Mouse (Mus musculus) stomach, embryonic 15.5 days (tissue): Measurements from ENCODE around the gene Nkx6-2. TPM values are rescaled to one million over a fixed set of nuclear protein-coding genes. Genes with fewer than 3 reads are reported as not detected.

Source experiments
- ATAC-seq: fragments of 200-750 bp; cut with Nextera tagmentation; 2 replicates; pipeline ENCODE4 v1.8.0; 2017; ENCODE audit warnings: low read depth, moderate number of reproducible peaks, moderate TSS enrichment; ENCODE audit not compliant: insufficient read depth, low FRiP score
- H3K27ac ChIP-seq: fragments of 300-500 bp; sonication (generic); 2 replicates; pipeline ENCODE4 v1.5.1; 2015; ENCODE audit warnings: mild to moderate bottlenecking, inconsistent platforms
- H3K27me3 ChIP-seq: fragments of 300-500 bp; sonication (generic); replicated peaks from 2 replicates; pipeline ENCODE4 v1.6.1; 2015; ENCODE audit warnings: inconsistent platforms
- H3K36me3 ChIP-seq: fragments of 300-500 bp; sonication (generic); 2 replicates; pipeline ENCODE4 v1.6.1; 2015; ENCODE audit warnings: inconsistent platforms
- H3K4me1 ChIP-seq: fragments of 300-500 bp; sonication (generic); 2 replicates; pipeline ENCODE4 v1.6.1; 2015; ENCODE audit warnings: inconsistent platforms
- H3K4me2 ChIP-seq: fragments of 300-500 bp; sonication (generic); 2 replicates; pipeline ENCODE4 v1.6.1; 2015; ENCODE audit warnings: mild to moderate bottlenecking, inconsistent platforms
- H3K4me3 ChIP-seq: fragments of 300-500 bp; sonication (generic); replicated peaks from 2 replicates; pipeline ENCODE4 v1.5.1; 2015; ENCODE audit warnings: inconsistent platforms
- H3K9ac ChIP-seq: fragments of 300-500 bp; sonication (generic); 2 replicates; pipeline ENCODE4 v1.6.1; 2015; ENCODE audit warnings: inconsistent platforms
- H3K9me3 ChIP-seq: fragments of 300-500 bp; sonication (generic); 2 replicates; pipeline ENCODE4 v1.6.1; 2016; ENCODE audit warnings: inconsistent platforms
- WGBS: fragments of 180-500 bp; shearing (Covaris S2); methylation state at CpG from one replicate; pipeline ENCODE4 v1.1.7; 2015; 5-methylcytosine and 5-hydroxymethylcytosine counted together
- polyA plus RNA-seq: library from polyadenylated mRNA; unstranded; fragments of >200 nt; fragmentation: Nextera tagmentation; extraction: Ambion mirVana; gene quantifications from 2 replicates; pipeline ENCODE4 v1.2.1, GENCODE M21; 2015

Gene Nkx6-2
- polyA plus RNA-seq, 1 experiment from 2014 or later: 6.0 TPM

DNA sequence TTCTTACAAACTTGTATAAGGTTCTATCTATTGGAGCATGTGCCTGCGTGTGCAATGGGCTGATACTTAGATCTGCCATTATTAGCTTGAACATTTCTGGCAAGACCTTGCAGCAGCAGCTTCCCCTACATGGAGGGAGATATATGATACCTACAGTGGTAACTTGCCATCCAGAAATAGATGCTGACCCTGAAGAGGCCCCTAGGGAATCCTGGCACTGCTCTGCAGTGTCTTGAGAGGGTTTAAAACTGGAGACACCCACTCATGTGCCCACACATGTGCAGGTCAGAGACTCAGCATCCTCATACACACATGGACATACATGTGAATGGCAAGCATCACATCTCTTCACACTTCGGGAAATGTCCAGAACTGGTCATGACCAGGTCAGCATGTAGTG is 18.4 kb downstream of the Nkx6-2 start:
- H3K27ac ChIP-seq: no peak overlapping the region
- H3K4me1 ChIP-seq: no peaks in the 10 kb centered on the region
- peaks cover 27% of the 10 kb centered on the region for H3K36me3 ChIP-seq
- H3K4me3 ChIP-seq: no peak overlapping the region
- no peaks in the 10 kb centered on the region for H3K9me3 ChIP-seq
- no peak overlapping the region for H3K9ac ChIP-seq
- 89% methylated on average over 2 of the region's 2 CpGs for WGBS
- no peak overlapping the region for H3K4me2 ChIP-seq
- ATAC-seq: no peak
- no peaks in the 10 kb centered on the region for H3K27me3 ChIP-seq

DNA sequence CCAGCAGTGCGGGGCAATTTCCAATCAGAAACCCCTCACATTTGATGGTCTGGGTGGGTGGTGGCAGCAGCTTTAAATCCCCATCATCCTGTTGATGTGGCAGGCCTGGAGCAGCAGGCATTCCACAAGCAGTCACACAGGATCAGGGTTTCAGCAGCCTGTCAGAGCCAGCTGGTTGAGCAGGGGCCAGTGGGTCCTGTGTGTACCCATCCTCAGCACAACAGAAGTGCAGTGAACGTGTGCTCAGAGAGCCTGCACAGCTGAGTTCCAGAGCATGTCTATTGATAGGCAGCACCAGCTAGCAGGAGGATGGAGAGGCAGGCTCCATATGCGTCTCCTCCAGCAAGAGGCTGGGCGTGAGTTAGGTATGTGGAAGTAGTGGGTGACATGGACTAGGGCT is 19.2 kb downstream of the Nkx6-2 start:
- H3K4me2 ChIP-seq: no peak overlapping the region
- 67% methylated on average over 4 of the region's 4 CpGs for WGBS
- H3K9ac ChIP-seq: no peak overlapping the region
- H3K27me3 ChIP-seq: no peaks in the 10 kb centered on the region
- no peaks in the 10 kb centered on the region for H3K4me1 ChIP-seq
- ATAC-seq: no peak
- H3K27ac ChIP-seq: no peak overlapping the region
- H3K36me3 ChIP-seq: peaks cover 25% of the 10 kb centered on the region
- H3K9me3 ChIP-seq: no peaks in the 10 kb centered on the region
- no peak overlapping the region for H3K4me3 ChIP-seq

DNA sequence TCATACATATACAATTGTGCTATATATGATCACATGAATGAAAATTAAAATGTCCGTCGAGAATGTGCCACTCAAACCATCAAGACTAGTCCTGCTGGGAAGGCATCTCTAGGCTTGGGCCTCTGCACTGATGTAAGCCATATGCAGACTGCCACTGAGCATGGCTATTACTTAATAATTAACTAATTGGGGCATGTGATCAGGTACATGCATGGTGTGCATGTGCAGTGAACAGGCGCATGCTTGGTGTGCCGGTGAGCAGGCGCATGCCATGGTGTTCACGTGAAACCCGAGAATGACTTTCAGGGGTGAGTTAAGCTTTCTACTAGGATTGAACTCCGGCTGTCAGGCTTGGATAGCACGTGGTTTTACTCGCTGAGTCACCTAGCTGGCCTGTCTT is 22.9 kb downstream of the Nkx6-2 start:
- H3K36me3 ChIP-seq: peaks cover 18% of the 10 kb centered on the region; the same call in 1 of the 2 replicates
- H3K9ac ChIP-seq: no peak overlapping the region
- H3K27ac ChIP-seq: no peak overlapping the region
- H3K9me3 ChIP-seq: no peaks in the 10 kb centered on the region
- H3K4me3 ChIP-seq: no peak overlapping the region
- H3K27me3 ChIP-seq: no peaks in the 10 kb centered on the region
- H3K4me2 ChIP-seq: no peak overlapping the region
- WGBS: 88% methylated on average over 10 of the region's 10 CpGs
- ATAC-seq: no peak
- no peaks in the 10 kb centered on the region for H3K4me1 ChIP-seq

DNA sequence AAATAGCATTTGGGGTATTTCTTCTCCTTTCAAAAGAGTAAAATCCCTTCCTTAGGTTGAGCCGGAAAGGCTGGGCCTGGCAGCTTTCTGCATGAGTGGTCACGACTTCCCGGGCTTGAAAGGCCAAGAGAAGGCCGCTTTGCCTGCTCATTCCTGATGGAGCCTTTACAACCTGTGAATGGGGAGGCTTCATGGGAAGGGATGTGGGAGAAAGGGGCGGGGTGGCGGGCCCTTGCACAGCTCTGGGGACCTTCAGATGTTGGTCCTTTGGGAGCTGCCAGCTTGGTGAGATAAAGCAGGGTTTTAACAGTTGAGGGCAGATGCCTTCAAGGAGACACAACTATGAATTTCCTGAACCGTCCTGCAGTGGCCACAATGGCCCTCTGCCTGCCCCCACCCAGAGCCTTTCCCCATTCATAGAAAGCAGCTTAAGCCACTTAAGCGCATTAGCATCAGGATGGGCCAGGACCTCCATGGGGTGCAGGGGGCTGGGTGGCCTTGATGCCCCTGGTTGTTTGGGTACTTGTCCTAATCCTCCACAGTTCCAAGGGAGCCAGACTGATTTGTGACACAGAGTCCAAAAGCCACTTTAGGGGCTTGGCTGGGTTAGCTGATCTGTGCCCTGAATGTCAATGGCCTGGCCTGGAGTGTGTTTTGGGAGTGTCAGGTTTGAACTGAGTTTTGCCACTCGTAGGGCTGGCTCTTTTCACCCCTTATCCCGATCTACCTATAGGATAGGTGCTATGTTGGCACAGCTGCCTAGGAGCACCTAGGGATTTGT is 25.7 kb downstream of the Nkx6-2 start:
- Histone ChIP-seq H3K27ac (no peak overlapping the region), H3K9me3 (no peaks in the 10 kb centered on the region), H3K9ac (no peak overlapping the region), H3K36me3 (0 out of 2 replicates have a peak, but pooled peaks cover 9% of the 10 kb centered on the region), H3K27me3 (no peaks in the 10 kb centered on the region), H3K4me2 (no peak overlapping the region), H3K4me1 (no peaks in the 10 kb centered on the region), H3K4me3 (no peak overlapping the region)
- 58% methylated on average over 10 of the region's 10 CpGs for WGBS
- ATAC-seq: no peak

DNA sequence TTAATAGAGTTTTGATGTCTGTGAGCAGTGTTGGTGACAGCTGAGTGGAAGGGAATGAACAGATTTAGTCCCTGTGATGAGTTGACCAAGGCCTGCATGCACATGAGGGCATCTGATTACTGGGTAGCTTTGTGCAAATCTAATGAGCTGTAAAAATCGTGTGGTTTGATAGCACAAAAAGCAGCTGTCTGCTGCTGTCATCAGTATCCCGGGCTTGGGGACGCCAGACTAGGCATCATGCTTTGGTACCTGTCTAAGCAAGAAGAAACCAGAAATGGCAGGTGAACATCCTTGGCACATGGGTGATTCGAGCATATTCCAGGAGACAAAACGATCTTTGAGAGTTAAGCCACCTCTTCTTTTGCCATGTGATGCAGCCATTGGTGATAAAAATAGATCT is 26.3 kb downstream of the Nkx6-2 start:
- no peak for ATAC-seq
- no peak overlapping the region for H3K27ac ChIP-seq
- H3K36me3 ChIP-seq: 0 out of 2 replicates have a peak, but pooled peaks cover 9% of the 10 kb centered on the region
- H3K4me1 ChIP-seq: no peaks in the 10 kb centered on the region
- no peaks in the 10 kb centered on the region for H3K9me3 ChIP-seq
- WGBS: 72% methylated on average over 5 of the region's 5 CpGs
- H3K4me2 ChIP-seq: no peak overlapping the region
- H3K9ac ChIP-seq: no peak overlapping the region
- H3K4me3 ChIP-seq: no peak overlapping the region
- H3K27me3 ChIP-seq: no peaks in the 10 kb centered on the region

DNA sequence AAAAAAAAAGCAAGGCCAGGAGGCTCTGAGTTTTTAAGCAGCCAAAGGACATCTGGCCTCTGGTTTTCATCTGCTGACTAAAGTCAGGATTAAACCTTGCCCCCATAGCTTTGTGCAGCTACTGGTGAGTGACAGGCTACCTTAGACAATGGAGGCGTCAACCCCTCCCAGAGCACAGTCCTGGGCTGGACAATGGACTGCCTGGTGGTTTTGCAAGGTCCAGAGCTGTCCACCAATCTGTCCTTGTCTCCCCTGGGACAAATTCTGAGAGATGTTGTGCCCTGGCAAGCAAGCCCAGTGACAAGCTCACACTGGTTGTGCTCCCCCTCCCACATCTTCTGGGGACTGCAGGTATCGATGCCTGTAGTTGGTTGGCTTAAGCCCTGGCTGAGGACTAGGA is 31.1 kb downstream of the Nkx6-2 start:
- Histone ChIP-seq H3K9ac (no peak overlapping the region), H3K36me3 (no peaks in the 10 kb centered on the region), H3K27ac (no peak overlapping the region), H3K4me2 (no peak overlapping the region), H3K4me1 (no peaks in the 10 kb centered on the region), H3K4me3 (no peak overlapping the region), H3K9me3 (no peaks in the 10 kb centered on the region), H3K27me3 (no peaks in the 10 kb centered on the region)
- no peak for ATAC-seq
- WGBS: 90% methylated on average over 2 of the region's 2 CpGs

DNA sequence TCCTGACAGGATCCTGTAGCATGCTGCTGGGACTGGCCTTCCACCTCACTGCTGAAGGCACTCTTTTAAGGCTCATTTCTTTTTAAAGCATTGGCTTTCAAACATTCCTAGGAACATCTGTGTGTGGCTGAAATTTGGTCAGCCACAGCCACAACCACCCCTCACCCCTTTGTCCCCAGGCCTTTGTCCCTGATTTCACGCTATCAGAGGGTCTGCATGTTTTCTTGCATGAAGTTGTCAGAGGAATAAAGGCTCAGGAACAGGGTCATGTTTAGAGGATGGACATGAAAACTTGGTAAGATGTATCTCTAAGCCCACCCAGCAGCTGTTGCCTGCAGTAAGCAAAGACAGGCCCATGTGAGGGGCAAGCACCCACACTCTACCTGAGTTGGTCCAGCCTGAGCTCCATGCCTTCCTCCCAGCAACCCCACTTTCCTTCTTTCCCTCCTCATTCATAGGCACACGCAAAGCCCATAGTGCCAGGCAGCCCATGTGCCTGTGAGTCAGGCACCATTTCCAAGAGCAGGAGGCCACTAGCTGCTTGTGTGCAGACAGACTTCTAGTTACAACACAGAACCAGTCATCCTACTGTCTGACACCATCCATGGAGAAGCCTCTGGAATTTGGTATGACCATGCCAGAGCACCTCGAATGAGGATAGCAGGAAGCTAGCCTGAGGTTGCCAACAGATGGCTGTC is 32.4 kb downstream of the Nkx6-2 start:
- 84% methylated on average over 3 of the region's 3 CpGs for WGBS
- Histone ChIP-seq H3K36me3 (no peaks in the 10 kb centered on the region), H3K9ac (no peak overlapping the region), H3K27me3 (no peaks in the 10 kb centered on the region), H3K9me3 (no peaks in the 10 kb centered on the region), H3K4me3 (no peak overlapping the region), H3K27ac (no peak overlapping the region), H3K4me1 (no peaks in the 10 kb centered on the region), H3K4me2 (no peak overlapping the region)
- no peak for ATAC-seq

DNA sequence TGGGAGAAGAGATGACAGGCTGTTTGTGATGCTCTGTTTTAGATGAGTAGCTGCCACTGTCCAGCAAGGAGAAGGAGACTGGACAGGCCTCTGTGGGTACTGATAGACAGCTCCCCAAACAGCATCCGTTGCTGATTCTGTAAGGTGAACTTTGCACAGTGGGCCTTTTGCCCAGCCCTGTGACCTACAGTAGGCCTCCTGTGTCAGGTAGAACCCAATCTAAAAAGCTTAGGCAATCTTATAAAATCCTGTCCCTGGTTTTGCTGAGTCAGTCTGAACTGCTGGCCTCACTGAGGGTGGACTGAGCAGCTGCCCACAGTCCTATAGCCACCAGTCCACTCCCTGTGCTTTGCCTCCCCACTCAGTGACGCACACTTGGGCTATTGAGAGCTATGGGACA is 35.3 kb downstream of the Nkx6-2 start:
- Histone ChIP-seq H3K36me3 (no peaks in the 10 kb centered on the region), H3K9me3 (no peaks in the 10 kb centered on the region), H3K4me2 (no peak overlapping the region), H3K4me1 (no peaks in the 10 kb centered on the region), H3K4me3 (no peak overlapping the region), H3K27me3 (no peaks in the 10 kb centered on the region), H3K9ac (no peak overlapping the region), H3K27ac (no peak overlapping the region)
- 79% methylated on average over 2 of the region's 2 CpGs for WGBS
- ATAC-seq: no peak

DNA sequence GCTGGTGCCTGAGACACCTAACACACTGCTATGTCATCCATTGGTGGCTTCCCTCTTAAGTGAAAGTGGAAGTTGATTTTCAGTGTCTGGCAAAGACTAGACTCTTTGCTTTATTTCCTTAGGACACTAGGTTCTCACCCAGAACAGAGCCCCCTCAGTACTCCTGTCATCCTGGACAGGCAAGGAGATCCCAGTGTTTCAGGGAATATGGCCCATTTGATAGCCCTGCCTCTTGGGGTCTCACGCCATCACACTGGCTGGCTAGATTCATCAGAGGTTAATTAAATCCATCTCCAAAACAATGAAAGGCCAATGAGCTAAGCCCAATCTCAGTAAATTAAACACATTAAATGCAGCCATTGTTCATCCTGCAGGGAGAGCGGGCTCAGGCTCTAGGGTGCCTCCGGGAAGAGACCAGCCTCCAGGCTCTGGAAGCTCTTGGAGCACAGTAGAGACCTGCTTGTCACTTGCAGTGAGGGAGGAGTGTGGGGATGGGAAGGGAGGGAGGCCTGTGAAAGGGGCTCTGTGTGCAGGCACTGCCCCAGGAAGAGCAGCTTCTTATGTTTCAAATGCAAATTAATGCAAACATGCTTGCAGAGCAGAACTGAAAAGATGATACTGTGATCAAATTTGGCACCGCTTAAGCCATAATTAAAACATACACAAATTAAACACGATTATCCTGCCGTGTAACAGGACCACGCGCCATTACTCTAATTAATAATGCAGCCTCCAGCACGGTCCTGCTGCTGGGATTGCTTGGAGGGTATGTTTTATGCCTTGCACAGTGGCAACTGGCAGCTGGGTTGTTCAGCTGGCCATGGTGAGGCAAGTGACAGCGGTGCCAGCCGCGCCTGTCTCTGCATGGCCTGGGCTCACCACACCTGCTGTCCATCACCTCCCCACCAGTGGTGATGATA is 37.6 kb downstream of the Nkx6-2 start:
- Histone ChIP-seq H3K4me1 (no peaks in the 10 kb centered on the region), H3K36me3 (peaks cover 5% of the 10 kb centered on the region; the same call in 1 of the 2 replicates), H3K9me3 (no peaks in the 10 kb centered on the region), H3K27me3 (no peaks in the 10 kb centered on the region), H3K4me2 (no peak overlapping the region), H3K4me3 (no peak overlapping the region), H3K27ac (no peak overlapping the region), H3K9ac (no peak overlapping the region)
- ATAC-seq: no peak
- WGBS: 76% methylated on average over 12 of the region's 12 CpGs

DNA sequence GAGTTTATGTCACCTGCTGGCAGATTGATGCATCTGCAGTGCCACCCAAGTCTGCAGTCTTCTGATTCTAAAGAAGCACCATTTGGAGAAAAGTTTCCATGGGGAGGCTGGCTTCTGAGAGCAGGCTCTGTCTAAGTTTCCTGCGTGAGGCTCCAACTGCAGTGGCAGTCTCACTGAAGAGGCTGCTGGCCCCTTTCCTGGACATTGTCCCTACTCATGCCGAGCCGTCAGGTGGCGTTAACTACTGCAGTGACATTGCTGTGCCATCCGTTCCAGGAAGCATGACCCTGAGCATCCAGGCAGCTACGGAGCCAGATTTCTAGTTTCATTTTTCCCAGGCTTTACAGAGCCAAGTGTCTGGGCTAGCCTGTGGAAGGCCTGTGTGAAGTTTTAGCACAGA is 41.2 kb downstream of the Nkx6-2 start:
- WGBS: 80% methylated on average over 6 of the region's 6 CpGs
- H3K27ac ChIP-seq: no peak overlapping the region
- H3K27me3 ChIP-seq: no peaks in the 10 kb centered on the region
- no peak overlapping the region for H3K4me3 ChIP-seq
- H3K9me3 ChIP-seq: no peaks in the 10 kb centered on the region
- H3K9ac ChIP-seq: no peak overlapping the region
- H3K36me3 ChIP-seq: peaks cover 8% of the 10 kb centered on the region; the same call in 1 of the 2 replicates
- H3K4me2 ChIP-seq: no peak overlapping the region
- no peaks in the 10 kb centered on the region for H3K4me1 ChIP-seq
- ATAC-seq: no peak

DNA sequence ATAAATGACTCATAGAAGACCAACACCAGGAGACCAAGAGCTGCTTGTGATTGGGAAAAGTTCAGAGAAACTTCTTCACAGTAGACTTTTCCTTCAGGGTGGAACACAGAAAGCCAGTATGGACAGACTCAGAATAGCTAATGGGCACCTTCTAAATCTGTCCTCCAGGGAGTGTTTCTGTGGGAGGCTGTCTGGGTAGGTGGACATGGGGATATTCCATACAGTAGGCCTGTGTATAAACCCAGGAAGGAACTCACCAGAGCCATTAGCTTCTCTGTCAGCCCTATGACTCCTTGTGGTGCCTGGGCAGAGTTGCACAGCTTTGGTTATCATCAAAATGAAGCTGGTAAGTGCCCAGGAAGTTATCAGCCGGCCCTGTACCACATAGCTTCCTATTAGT is 42.0 kb downstream of the Nkx6-2 start:
- Histone ChIP-seq H3K4me1 (no peaks in the 10 kb centered on the region), H3K9me3 (no peaks in the 10 kb centered on the region), H3K27me3 (no peaks in the 10 kb centered on the region), H3K27ac (no peak overlapping the region), H3K4me2 (no peak overlapping the region), H3K4me3 (no peak overlapping the region), H3K36me3 (peaks cover 11% of the 10 kb centered on the region; the same call in 1 of the 2 replicates), H3K9ac (no peak overlapping the region)
- WGBS: 72% methylated on average over 1 of the region's 1 CpGs
- no peak for ATAC-seq

DNA sequence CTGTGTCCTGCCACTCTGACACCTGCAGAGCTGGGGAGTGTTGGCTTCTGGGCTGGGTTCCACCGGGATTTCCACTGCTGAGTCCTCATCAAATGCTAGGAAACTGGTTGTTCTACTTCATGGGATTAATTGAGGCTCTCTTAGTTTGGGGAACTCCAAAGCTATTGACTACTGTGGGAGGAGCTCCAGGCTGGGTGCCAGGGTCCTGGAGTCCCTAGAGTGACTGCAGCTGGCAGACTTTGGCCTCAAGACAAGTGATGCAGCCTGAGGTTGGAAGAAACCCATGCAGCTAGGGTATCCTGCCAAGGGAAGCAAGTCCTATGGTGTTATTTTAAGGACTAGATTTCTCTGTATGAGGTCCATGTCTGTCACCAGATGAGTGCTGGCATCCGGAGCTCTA is 44.1 kb downstream of the Nkx6-2 start:
- no peaks in the 10 kb centered on the region for H3K9me3 ChIP-seq
- H3K9ac ChIP-seq: no peak overlapping the region
- no peak overlapping the region for H3K27ac ChIP-seq
- peaks cover 16% of the 10 kb centered on the region for H3K36me3 ChIP-seq
- no peak overlapping the region for H3K4me3 ChIP-seq
- no peaks in the 10 kb centered on the region for H3K4me1 ChIP-seq
- no peaks in the 10 kb centered on the region for H3K27me3 ChIP-seq
- WGBS: 83% methylated on average over 2 of the region's 2 CpGs
- no peak for ATAC-seq
- H3K4me2 ChIP-seq: no peak overlapping the region
